Mouse (Mus musculus) adrenal gland, postnatal 10 days (tissue): Measurements from ENCODE around the gene Epm2aip1. TPM values are rescaled to one million over a fixed set of nuclear protein-coding genes. Genes with fewer than 3 reads are reported as not detected.
A peak's percentile ranks its signal among the peaks of the same experiment; 100 is the strongest.

Experiments used
- DNase-seq: peaks from one replicate; pipeline ENCODE4 v3.0.0; 2021; ENCODE audit warnings: mixed read lengths
- total RNA-seq, 2 experiments: library from RNA; stranded (reverse); gene quantifications; 2 replicates each; pipeline ENCODE4 v1.2.3; 2021

Epm2aip1 gene
- total RNA-seq, 2 experiments from 2014 or later = 32.8 to 40.6 TPM

DNA sequence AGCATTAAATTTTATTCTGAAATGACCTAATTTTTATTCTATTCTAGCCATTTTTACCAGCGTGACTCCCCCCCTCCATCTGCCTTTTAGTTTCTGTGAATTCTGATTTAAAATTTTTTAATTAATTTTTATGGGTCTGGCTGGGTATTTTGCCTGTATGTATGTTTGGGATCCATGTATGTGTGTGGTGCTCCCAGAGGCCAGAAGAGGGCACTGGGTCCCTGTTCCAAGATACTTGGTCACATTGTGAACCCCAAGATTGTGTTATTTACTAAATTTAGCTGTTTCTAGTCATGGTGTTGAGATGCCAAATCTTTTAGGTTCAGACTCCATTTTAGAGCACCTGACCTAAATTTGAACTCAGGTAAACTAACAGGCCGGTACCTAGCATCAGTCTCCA is 14.7 kb downstream of the Epm2aip1 start:
- DNase-seq = no peak

GRCm38 (mm10) chr9:111287956-111288355 is 16.2 kb downstream of the Epm2aip1 start:
- no peak for DNase-seq

DNA sequence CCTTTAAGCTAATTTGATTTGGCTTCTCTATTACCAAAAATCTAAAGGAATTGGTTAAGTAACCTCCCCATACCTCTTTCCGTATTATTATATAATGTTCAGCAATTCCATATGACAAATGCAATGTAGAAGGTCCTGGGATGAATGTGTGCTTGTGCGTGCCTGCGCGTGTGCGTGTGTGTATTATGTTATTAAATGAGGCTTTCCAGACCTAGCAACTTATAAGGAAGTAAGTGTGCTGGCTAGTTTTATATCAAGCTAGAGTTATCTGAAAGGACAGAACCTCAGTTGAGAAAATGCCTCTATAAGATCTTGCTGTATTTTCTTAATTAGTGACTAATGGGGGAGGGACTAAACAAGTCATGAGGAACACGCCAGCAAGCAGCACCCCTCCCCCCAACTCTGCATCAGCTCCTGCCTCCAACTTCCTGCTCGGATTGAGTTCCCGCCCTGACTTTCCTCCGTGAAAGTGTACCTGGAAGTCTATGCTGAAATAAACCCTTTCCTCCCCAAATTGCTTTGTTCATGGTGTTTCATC is 17.6 kb downstream of the Epm2aip1 start:
- DNase-seq = no peak

GRCm38 (mm10) chr9:111289832-111290339 is 18.2 kb downstream of the Epm2aip1 start:
- peak; percentile 96 for DNase-seq

DNA sequence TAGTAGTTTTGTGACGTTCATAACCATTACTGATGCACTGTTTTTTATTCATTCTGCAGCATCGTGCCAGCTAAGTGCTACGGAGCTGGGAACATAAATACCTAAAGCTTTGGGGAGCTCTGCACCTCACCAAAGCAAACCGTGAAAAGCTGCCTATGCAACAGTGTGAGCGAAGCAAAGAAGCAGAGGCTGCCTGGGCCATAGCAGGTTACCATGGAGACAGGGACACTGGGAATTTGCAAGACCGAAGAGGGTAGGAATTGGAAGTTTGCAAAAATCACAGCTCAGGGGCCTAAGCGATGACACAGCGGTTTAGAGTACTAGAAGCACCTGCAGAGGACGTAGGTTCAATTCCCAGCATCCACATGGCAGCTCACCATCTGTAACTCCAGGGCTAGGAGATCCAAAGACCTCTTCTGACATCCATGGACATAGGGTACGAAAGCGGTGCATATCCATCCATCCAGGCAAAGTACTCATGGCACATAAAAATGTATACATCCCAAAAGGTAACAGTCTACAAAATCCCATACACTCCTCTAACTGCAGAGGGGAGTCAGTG is 18.9 kb downstream of the Epm2aip1 start:
- DNase-seq = no peak

DNA sequence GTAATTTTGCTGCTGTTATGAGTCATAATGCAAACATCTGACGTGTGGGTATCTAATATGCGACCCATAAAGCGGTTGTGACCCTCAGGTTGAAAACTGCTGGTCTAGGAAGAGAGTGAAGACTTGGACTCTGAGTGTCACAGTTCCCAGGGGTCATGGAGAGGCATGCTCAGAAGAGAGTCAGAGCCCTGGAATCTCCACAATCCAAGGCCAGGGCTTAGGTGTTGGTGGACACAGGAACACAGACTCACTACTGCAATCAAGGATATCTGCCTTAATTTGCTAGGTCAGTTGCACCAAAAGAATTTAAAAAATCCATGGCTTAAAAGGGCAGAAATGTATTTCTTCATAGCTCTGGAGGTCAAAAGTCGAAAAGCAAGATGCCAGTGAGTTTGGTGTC is 21.5 kb downstream of the Epm2aip1 start:
- no peak for DNase-seq

- no peak for DNase-seq
Observed at GRCm38 (mm10) chr9:111294911-111295310, 23.2 kb downstream of the Epm2aip1 start.

- DNase-seq = no peak
Observed at GRCm38 (mm10) chr9:111295323-111295722, 23.6 kb downstream of the Epm2aip1 start.

DNA sequence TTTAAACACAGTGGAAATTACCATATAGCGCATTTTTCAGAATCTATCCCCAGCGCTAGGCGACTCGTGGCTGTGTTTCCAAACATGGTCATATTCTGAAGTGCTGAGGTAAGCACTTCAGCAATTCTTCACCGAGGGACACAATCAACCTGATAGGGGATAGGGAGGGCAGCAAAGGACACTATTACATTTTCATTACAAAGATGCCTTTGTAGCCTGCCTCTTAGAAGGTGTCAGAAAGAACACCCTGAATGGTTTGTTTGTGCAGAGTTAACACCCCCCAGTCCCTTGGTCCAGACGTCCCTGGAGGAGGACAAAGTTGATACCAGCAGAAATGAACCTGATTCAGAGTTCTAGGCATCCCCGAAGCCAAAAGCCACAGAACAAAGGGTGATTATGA is 24.7 kb downstream of the Epm2aip1 start:
- no peak for DNase-seq

DNA sequence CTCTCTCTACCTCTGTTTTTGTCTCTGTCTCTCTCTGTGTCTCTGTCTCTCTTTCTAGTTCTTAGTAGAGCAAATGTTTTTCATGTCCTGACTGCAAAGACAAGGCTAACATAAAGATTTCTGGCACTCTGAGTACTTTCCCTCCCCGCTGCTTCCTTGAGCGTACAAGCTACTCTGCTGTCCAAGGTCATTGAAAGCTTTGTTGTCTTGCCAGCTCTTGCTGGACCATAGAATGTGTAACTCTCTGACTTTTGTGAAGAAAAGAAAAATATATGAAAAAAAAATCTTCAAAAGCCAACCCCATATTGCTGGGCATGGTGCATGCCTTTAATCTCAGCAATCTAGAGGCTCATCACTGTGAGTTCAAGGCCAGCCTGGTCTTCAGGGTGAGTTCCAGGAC is 26.9 kb downstream of the Epm2aip1 start:
- DNase-seq = peak; percentile 76

GRCm38 (mm10) chr9:111302196-111302831 is 30.6 kb downstream of the Epm2aip1 start:
- no peak for DNase-seq

GRCm38 (mm10) chr9:111304036-111304435 is 32.3 kb downstream of the Epm2aip1 start:
- no peak for DNase-seq

DNA sequence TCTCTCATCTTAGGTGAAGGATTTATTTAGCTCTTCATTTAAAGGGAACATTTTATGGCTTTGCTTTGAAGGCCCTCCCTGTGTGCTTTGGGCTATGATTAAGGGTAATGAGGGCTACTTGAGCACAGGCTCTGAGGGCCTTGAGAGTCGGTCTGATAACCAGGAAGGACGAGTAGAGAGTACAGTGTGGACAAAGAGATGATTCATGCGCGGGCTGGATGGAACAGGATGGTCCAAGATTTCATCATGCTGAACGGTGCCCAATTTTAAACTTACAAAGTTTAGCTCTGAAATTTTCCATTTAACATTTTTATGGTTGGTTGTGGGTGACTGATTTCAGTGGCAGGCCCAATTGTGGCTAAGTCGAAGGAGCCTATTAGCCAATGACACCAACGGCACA is 34.4 kb downstream of the Epm2aip1 start:
- DNase-seq = peak; percentile 55

DNA sequence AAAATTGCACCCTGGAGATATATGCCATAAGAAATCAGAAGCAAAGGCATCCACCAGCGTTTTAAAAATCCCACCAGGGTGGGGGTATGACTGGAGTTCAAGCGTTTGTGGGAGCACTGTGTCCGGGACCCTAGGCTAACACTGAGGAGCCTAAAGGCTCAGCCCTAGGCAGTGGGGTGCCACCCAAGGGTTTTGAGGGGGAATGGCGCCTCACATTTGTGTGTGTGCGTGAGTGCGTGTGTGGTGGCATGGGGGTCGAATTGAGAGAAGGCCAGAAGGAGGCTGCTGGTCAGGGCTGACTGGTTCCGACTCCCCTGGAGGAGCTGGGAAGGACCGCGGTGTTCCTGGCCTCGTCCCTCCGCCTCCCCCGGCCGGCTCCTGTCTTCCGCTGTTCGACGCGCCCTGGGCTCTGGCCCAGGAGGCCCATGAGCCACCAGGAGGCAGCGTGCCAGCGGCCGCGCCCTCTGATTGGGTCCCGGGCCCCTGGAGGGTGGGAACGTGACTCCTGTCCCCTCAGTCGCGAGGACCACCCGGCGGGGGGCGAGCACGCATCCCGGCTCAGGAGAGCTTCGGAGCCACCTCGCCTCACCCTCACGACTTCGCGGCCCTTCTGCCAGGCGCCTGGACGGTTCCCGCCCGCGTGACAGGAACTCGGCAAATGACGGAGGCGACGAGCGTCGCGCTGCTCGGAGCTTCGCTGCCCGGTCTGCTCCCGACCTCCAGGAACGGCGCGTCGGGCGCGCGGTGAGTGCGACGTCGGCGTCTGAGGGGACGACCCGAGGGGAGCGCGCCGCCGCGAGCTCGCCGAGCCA is 39.5 kb downstream of the Epm2aip1 start, which contains the start of gene Trank1:
TSS of gene Trank1 (plus strand) at position 709 of the 812 bp plus-strand sequence.
- peak; percentile 82 for DNase-seq

- DNase-seq = peak; percentile 34
Observed at GRCm38 (mm10) chr9:111311843-111312441, 40.2 kb downstream of the Epm2aip1 start.

GRCm38 (mm10) chr9:111312442-111313141 is 40.9 kb downstream of the Epm2aip1 start:
- DNase-seq = peak; percentile 39

GRCm38 (mm10) chr9:111313299-111313698 is 41.6 kb downstream of the Epm2aip1 start:
- DNase-seq = no peak

GRCm38 (mm10) chr9:111313793-111314192 is 42.1 kb downstream of the Epm2aip1 start:
- DNase-seq = no peak

DNA sequence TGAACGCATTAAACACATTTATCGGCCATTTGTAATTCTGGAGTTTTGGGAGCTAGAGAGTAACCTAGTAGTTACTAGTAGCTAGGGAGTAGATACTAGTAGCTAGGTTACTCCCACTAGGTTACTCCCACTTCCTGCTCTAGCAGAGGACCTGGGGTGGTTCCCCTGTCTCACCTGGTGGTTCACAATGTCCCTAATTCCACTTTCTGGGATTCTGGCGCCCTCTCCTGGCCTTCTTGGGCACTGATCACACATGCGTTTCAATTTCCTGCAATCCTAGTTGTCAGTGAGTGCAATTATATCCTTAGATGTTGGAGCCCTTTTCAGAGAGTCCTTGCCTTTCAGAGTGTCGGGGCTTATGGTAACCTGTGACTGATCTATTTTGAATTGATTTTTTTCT is 42.5 kb downstream of the Epm2aip1 start:
- peak; percentile 81 for DNase-seq

DNA sequence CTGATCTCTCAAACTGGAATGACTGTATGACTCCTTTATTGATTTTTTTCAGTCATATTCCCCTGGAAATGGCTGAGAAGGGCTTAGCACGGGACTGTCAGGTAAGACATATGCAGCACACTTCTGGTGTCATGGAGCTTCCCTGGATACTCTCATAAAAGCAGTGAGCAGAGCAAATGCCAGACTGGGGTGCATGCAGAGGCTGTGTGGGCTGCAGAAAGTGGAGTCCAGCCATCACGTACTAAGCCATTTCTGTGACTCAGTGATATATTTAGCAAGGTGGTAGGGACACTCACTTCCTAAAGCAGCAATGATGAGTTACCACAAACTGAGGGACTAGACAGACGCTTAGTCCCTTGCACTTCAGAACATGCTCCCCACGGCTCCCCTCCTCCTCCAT is 49.2 kb downstream of the Epm2aip1 start:
- DNase-seq = no peak

- peak; percentile 25 for DNase-seq
Observed at GRCm38 (mm10) chr9:111324881-111325280, 53.2 kb downstream of the Epm2aip1 start.
